Mouse (Mus musculus) Muller cell, postnatal 12 days (primary cell): ENCODE measurements at regions not wholly inside any gene's neighbourhood (a gene's known extent, or its start where the extent isn't known, plus 50 kb on each side); places are given as distances from the start of the nearest gene placed in this dataset.
"Not testable (repeated sequence)": the region's sequence is repeated elsewhere in the genome, so short reads cannot be mapped to it uniquely, and the experiment has no call there.

ENCODE experiments used
- DNase-seq: peaks from one replicate; pipeline ENCODE4 v3.0.0-alpha.2; 2015; ENCODE audit errors: inconsistent ontology term

DNA sequence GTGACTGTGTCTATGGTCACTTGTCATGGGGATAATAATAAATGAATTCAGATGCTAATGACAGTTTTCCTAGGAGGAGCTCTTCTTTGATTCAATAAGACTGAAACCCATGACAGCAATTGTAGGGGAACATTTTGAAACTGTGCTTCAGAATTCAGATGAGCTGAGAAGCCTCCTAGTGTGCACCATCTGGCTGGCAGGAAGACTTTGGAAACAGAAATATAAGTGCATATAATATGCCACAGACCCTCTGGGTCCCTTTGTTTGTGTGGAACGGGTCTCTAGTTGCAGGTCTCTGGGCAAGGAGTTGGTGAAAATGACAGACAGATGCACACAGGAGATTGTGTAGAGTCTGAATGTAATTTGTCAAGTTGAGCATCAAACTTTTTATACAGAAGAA, 1043.3 kb upstream of the Cntnap5a start:
- no peak for DNase-seq

DNA sequence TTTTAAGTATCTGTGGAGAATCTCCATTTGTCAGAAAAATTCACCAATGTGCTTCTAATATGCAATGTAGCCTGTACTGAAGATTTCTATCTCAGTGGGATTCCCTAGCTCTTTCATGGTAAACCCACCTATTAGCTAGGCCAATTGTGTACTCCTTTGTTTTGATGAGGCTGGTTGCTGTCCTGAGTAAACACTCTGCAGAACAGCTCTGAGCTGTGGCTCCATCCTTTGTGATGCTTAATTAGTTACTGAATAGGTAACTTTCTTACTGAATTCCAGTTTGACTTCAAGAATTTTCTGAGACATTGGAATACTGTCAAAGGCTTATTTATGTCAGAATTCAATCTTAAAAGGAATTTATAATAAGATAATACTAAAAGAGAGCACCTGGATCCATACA, 1042.7 kb upstream of the Cntnap5a start:
- not testable (repeated sequence) for DNase-seq

DNA sequence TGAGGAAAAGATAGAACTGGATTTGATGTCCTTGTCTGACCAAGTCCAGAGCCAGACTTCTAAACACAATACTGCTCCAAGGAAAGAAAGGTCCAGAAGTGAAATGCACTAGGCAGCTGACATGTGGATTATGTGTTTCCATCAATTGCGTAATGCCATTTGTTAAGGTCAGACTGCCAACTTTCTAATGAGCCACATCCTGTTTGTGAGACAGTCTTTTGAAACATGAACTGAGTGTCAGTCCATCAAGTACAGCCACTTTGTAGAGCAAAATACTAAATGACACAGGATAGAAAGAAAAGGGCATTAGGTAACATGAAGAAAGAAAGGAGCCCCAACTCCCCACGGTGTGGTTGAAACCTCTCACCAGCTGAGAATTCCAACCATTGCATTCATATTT, 1010.6 kb upstream of the Cntnap5a start:
- DNase-seq = peak; percentile 97

DNA sequence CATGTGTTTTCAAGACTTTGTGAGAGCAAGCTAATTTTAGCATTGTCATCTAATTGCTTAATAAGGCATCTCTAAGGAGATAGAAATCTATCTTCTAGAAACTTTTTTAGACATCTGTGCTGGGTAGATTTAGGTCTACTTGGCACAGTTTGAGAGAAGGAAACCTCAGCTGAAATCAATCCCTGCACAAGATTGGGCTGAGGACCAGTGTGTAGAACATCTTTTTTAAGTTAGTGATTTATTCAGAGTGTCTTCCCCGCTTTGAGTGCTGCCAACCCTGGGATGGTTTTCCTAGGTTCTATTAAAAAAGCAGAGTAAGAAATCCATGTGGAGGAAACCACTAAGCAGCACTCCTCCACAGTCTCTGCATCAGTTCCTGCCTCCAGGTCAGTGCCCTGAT, 1003.3 kb upstream of the Cntnap5a start:
- DNase-seq = no peak

DNA sequence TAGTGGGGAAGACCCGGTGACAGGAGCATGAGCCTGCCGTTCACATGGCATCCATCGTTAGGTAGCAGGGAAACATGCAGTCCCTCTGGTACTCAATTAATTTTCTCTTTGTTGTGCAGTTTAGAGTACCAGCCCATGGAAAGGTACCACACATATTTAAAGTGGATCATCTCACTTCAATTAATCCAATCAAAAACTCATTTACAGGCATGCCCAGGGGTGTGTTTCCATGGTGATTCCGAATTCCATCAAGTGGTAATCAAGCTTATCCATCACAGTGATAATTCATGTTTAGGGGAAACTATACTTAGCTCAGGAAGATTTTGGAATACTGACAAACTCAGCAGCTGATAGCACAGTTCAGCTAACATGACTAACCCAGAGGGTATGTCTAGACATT, 963.4 kb upstream of the Cntnap5a start:
- DNase-seq = no peak

DNA sequence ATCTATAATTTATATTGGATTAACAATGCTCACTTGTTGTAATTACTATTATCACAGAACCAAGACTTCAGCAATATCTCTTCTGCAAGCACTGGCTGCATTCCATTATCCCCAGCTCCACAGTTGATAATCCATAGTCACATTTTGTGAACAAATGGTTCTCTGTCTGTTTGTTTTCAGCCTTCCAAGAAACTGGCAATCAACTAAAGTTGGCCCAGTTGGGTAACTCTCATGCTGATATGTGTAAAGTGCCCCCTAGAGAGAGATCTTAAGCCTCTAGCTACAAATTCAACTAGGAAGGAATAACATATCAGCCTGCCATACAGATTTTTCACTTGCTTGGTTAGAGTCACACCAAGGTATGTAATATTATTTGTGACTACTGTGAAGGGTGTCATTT, 955.4 kb upstream of the Cntnap5a start:
- DNase-seq = no peak
